Mouse (Mus musculus) CH12.LX (cell line): ENCODE data around the gene Fam161b.

Experiments
- CTCF ChIP-seq, 2 experiments: IDR thresholded peaks in 1 of 2; conservative IDR thresholded peaks in 1 of 2; 2 replicates each; pipeline ENCODE4 v1.5.1; 2011 to 2012; ENCODE audit warnings: low read depth in 2 of 2, low read length in 2 of 2, improper control_type of control experiment in 1 of 2, inconsistent platforms in 1 of 2, mild to moderate bottlenecking in 1 of 2, moderate library complexity in 1 of 2
- ETS1 ChIP-seq: conservative IDR thresholded peaks from 2 replicates; pipeline ENCODE4 v1.6.1; 2012; ENCODE audit warnings: low read depth, mild to moderate bottlenecking, inconsistent platforms, low read length, improper control_type of control experiment, moderate library complexity
- NELFE ChIP-seq: IDR thresholded peaks from 2 replicates; pipeline ENCODE4 v1.6.1; 2011; ENCODE audit warnings: low read depth, low read length, improper control_type of control experiment
- POLR2A ChIP-seq: IDR thresholded peaks from 2 replicates; pipeline ENCODE4 v1.6.1; 2011; ENCODE audit warnings: low read depth, mild to moderate bottlenecking, improper control_type of control experiment, low read length
- RAD21 ChIP-seq: IDR thresholded peaks from 2 replicates; pipeline ENCODE4 v1.6.1; 2011; ENCODE audit warnings: low read depth, mild to moderate bottlenecking, low read length, improper control_type of control experiment, moderate library complexity
- RCOR1 ChIP-seq: conservative IDR thresholded peaks from 2 replicates; pipeline ENCODE4 v1.6.1; 2012; ENCODE audit warnings: low read depth, mild to moderate bottlenecking, inconsistent platforms, low read length, improper control_type of control experiment
- SIN3A ChIP-seq: IDR thresholded peaks from 2 replicates; pipeline ENCODE4 v1.6.1; 2012; ENCODE audit warnings: low read length, improper control_type of control experiment, inconsistent platforms
- TCF12 ChIP-seq: IDR thresholded peaks from 2 replicates; pipeline ENCODE4 v1.6.1; 2014; ENCODE audit warnings: low read depth, mild to moderate bottlenecking, inconsistent platforms, low read length, improper control_type of control experiment

- TF ChIP-seq RAD21: no peak
- TF ChIP-seq NELFE: no peak
- no peak for TF ChIP-seq TCF12
- no peak for TF ChIP-seq ETS1
- no peak for TF ChIP-seq POLR2A
- TF ChIP-seq CTCF (conservative IDR thresholded peaks at IDR 0.05 in 1 of 2, IDR thresholded peaks at IDR 0.05 in 1 of 2; ENCODE audit: low read depth in 2 of 2, low read length in 2 of 2): no peak
- TF ChIP-seq RCOR1: no peak
- no peak for TF ChIP-seq SIN3A
Measured at GRCm38 (mm10) chr12:84304101-84304500, 57.5 kb downstream of the Fam161b start.
